Mouse (Mus musculus) lung, postnatal 0 days (tissue): ENCODE data around the gene Lyst. TPM values are rescaled to one million over a fixed set of nuclear protein-coding genes. Genes with fewer than 3 reads are reported as not detected.
"Not testable (repeated sequence)": the region's sequence is repeated elsewhere in the genome, so short reads cannot be mapped to it uniquely, and the experiment has no call there.

ENCODE experiments used
- ATAC-seq: fragments of 200-750 bp; cut with Nextera tagmentation; 2 replicates; pipeline ENCODE4 v1.8.0; 2017; ENCODE audit warnings: moderate library complexity
- DNase-seq: peaks from one replicate; pipeline ENCODE4 v3.0.0-alpha.2; 2016; ENCODE audit warnings: low spot score
- H3K27ac ChIP-seq: fragments of 300-500 bp; sonication (generic); 2 replicates; pipeline ENCODE4 v1.5.1; 2014; ENCODE audit warnings: antibody characterized with exemption, mild to moderate bottlenecking, low read length, mixed read lengths
- H3K27me3 ChIP-seq: fragments of 300-500 bp; sonication (generic); replicated peaks from 2 replicates; pipeline ENCODE4 v1.6.1; 2014; ENCODE audit warnings: low read length, mixed read lengths; ENCODE audit not compliant: insufficient read depth
- H3K36me3 ChIP-seq: fragments of 300-500 bp; sonication (generic); 2 replicates; pipeline ENCODE4 v1.6.1; 2014; ENCODE audit warnings: low read length, mixed read lengths; ENCODE audit not compliant: insufficient read depth
- H3K4me1 ChIP-seq: fragments of 300-500 bp; sonication (generic); 2 replicates; pipeline ENCODE4 v1.6.1; 2014; ENCODE audit warnings: antibody characterized with exemption, low read depth, low read length, mixed read lengths; ENCODE audit not compliant: insufficient read depth
- H3K4me2 ChIP-seq: fragments of 300-500 bp; sonication (generic); replicated peaks from 2 replicates; pipeline ENCODE4 v1.6.1; 2014; ENCODE audit warnings: low read depth, mild to moderate bottlenecking, low read length, moderate library complexity, mixed read lengths
- H3K4me3 ChIP-seq: fragments of 300-500 bp; sonication (generic); 2 replicates; pipeline ENCODE4 v1.5.1; 2014; ENCODE audit warnings: low read depth, low read length
- H3K9ac ChIP-seq: fragments of 300-500 bp; sonication (generic); replicated peaks from 2 replicates; pipeline ENCODE4 v1.6.1; 2014; ENCODE audit warnings: low read depth, mild to moderate bottlenecking
- H3K9me3 ChIP-seq: fragments of 300-500 bp; sonication (generic); 2 replicates; pipeline ENCODE4 v1.6.1; 2016; ENCODE audit warnings: low read length, mixed read lengths
- CTCF ChIP-seq: IDR thresholded peaks from 2 replicates; pipeline ENCODE4 v1.5.1; 2016; ENCODE audit warnings: antibody characterized with exemption, mild to moderate bottlenecking
- EP300 ChIP-seq: IDR thresholded peaks from 2 replicates; pipeline ENCODE4 v1.6.1; 2016; ENCODE audit warnings: antibody characterized with exemption, mild to moderate bottlenecking, control low read depth
- WGBS: fragments of 180-500 bp; shearing (Covaris S2); extraction: QIAGEN DNeasy Blood & Tissue Kit; methylation state at CpG from one replicate; pipeline ENCODE4 v1.1.7; 2014; 5-methylcytosine and 5-hydroxymethylcytosine counted together
- polyA plus RNA-seq: library from polyadenylated mRNA; unstranded; fragments of >200 nt; fragmentation: Nextera tagmentation; extraction: Ambion mirVana; gene quantifications from 2 replicates; pipeline ENCODE4 v1.2.1, GENCODE M21; 2015

The Lyst gene
- polyA plus RNA-seq, 1 experiment from 2014 or later: 7.1 TPM

- WGBS: 86% methylated on average over 12 of the region's 12 CpGs
- Histone ChIP-seq H3K9me3 (no peaks in the 10 kb centered on the region), H3K9ac (no peak overlapping the region), H3K27me3 (no peaks in the 10 kb centered on the region), H3K4me1 (no peaks in the 10 kb centered on the region), H3K4me3 (no peak overlapping the region), H3K27ac (no peak overlapping the region), H3K36me3 (peaks cover 19% of the 10 kb centered on the region; the same call in 1 of the 2 replicates), H3K4me2 (no peak overlapping the region)
- no peak for ATAC-seq
- no peak for DNase-seq
- no peak for TF ChIP-seq EP300
- TF ChIP-seq CTCF: no peak
These were observed 45.0 kb downstream of the Lyst start for GRCm38 (mm10) chr13:13635224-13635623.

DNA sequence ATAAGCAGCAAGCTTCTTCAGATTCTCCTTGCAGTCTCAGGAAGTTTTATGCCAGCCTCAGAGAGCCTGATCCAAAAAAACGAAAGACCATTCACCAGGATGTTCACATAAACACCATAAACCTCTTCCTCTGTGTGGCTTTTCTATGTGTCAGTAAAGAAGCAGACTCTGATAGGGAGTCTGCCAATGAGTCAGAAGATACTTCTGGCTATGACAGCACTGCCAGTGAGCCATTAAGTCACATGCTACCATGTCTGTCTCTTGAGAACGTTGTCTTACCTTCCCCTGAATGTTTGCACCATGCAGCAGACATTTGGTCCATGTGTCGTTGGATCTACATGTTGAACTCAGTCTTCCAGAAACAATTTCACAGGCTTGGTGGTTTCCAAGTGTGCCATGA is 47.4 kb downstream of the Lyst start:
- TF ChIP-seq EP300: no peak
- no peak for TF ChIP-seq CTCF
- WGBS: 73% methylated on average over 3 of the region's 3 CpGs
- Histone ChIP-seq H3K9ac (no peak overlapping the region), H3K36me3 (peaks cover 19% of the 10 kb centered on the region; the same call in 1 of the 2 replicates), H3K27ac (no peak overlapping the region), H3K4me2 (no peak overlapping the region), H3K27me3 (no peaks in the 10 kb centered on the region), H3K9me3 (no peaks in the 10 kb centered on the region), H3K4me3 (no peak overlapping the region), H3K4me1 (no peaks in the 10 kb centered on the region)
- DNase-seq (no peak), ATAC-seq (no peak)

DNA sequence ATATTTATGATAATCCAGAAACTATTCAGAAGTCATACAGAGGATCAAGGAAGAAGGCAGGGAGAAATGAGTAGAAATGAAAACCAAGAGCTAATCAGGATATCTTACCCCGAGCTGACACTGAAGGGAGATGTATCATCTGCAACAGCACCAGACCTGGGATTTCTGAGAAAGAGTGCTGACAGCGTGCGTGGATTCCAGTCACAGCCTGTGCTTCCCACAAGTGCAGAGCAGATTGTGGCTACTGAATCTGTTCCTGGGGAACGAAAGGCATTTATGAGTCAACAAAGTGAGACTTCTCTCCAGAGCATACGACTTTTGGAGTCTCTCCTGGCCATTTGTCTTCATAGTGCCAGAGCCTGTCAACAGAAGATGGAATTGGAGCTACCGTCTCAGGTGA is 47.8 kb downstream of the Lyst start:
- TF ChIP-seq CTCF (no peak), EP300 (no peak)
- Histone ChIP-seq H3K4me3 (no peak overlapping the region), H3K4me2 (no peak overlapping the region), H3K27me3 (no peaks in the 10 kb centered on the region), H3K9ac (no peak overlapping the region), H3K36me3 (peaks cover 19% of the 10 kb centered on the region; the same call in 1 of the 2 replicates), H3K4me1 (no peaks in the 10 kb centered on the region), H3K27ac (no peak overlapping the region), H3K9me3 (no peaks in the 10 kb centered on the region)
- DNase-seq (no peak), ATAC-seq (no peak)
- 81% methylated on average over 6 of the region's 6 CpGs for WGBS

GRCm38 (mm10) chr13:13638725-13639124 is 48.5 kb downstream of the Lyst start:
- TF ChIP-seq CTCF (no peak), EP300 (no peak)
- no peak overlapping the region for H3K9ac ChIP-seq
- H3K36me3 ChIP-seq: peaks cover 19% of the 10 kb centered on the region; the same call in 1 of the 2 replicates
- H3K27me3 ChIP-seq: no peaks in the 10 kb centered on the region
- ATAC-seq (no peak), DNase-seq (no peak)
- 82% methylated on average over 4 of the region's 4 CpGs for WGBS
- no peaks in the 10 kb centered on the region for H3K4me1 ChIP-seq
- no peak overlapping the region for H3K4me3 ChIP-seq
- no peak overlapping the region for H3K27ac ChIP-seq
- no peak overlapping the region for H3K4me2 ChIP-seq
- H3K9me3 ChIP-seq: no peaks in the 10 kb centered on the region

DNA sequence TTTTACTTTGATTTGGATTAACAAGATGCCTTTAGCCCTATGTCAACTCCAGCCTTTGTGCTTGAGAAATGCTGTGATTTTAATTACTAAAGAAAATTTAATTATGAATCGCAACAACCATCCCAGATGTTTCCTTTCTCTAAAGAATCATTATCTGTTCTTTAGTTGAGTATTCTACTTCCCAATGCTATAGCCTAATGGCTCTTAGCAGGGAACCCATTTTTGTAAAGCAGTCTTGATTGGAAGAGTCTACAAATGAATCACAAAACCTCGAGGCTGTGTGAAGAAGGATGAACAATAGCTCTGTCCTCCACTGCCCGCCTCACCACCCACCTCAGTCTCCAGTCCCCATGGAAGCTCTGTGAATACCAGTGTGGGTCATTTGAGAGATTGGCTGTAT is 57.1 kb downstream of the Lyst start:
- H3K9ac ChIP-seq: no peak overlapping the region
- peaks cover 3% of the 10 kb centered on the region; the same call in 1 of the 2 replicates for H3K36me3 ChIP-seq
- no peaks in the 10 kb centered on the region for H3K4me1 ChIP-seq
- 85% methylated on average over 3 of the region's 3 CpGs for WGBS
- H3K27me3 ChIP-seq: no peaks in the 10 kb centered on the region
- DNase-seq (no peak), ATAC-seq (no peak)
- no peak for TF ChIP-seq CTCF
- no peak for TF ChIP-seq EP300
- no peak overlapping the region for H3K4me3 ChIP-seq
- no peak overlapping the region for H3K4me2 ChIP-seq
- no peaks in the 10 kb centered on the region for H3K9me3 ChIP-seq
- H3K27ac ChIP-seq: no peak overlapping the region

- DNase-seq (no peak), ATAC-seq (no peak)
- H3K9me3 ChIP-seq: no peaks in the 10 kb centered on the region
These were observed 65.3 kb downstream of the Lyst start for GRCm38 (mm10) chr13:13655453-13655852.

DNA sequence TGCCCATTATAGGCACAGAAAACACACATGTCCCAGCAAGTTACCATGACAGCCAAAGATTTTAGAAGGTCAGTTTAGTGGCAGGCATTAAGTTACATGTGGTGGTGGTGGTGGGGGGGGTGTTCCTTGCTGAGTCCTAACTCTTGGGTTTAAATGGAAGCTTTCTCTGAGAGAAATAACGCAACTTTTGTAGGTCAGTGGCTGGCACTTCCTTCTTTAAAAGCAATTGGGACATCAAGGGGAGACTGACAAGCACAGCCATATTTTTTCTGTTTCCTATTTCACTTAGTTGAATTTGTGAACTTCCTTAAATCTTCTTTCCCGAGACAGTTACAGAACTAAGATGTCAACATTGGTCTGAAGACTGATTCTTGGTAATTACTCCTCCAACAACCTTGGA is 75.9 kb downstream of the Lyst start:
- 89% methylated on average over 2 of the region's 2 CpGs for WGBS
- not testable (repeated sequence) for H3K4me3 ChIP-seq, H3K4me1 ChIP-seq, H3K27ac ChIP-seq, H3K4me2 ChIP-seq, H3K9me3 ChIP-seq, H3K36me3 ChIP-seq, H3K9ac ChIP-seq, ATAC-seq, DNase-seq, H3K27me3 ChIP-seq

More at GRCm38 (mm10) chr13:13655453-13655852, 65.3 kb downstream of the Lyst start:
- H3K36me3 ChIP-seq: peaks cover 3% of the 10 kb centered on the region; the same call in 1 of the 2 replicates
- WGBS: 98% methylated on average over 3 of the region's 3 CpGs
- H3K27me3 ChIP-seq: no peaks in the 10 kb centered on the region
- H3K4me1 ChIP-seq: no peaks in the 10 kb centered on the region
- no peak overlapping the region for H3K4me3 ChIP-seq
- no peak for TF ChIP-seq CTCF
- no peak overlapping the region for H3K27ac ChIP-seq
- no peak overlapping the region for H3K9ac ChIP-seq
- no peak overlapping the region for H3K4me2 ChIP-seq
